Mouse (Mus musculus) forebrain, postnatal 0 days (tissue): ENCODE results near the gene Ttc21b. TPM values are rescaled to one million over a fixed set of nuclear protein-coding genes. Genes with fewer than 3 reads are reported as not detected.

Source experiments
- ATAC-seq: fragments of 200-750 bp; cut with Nextera tagmentation; 2 replicates; pipeline ENCODE4 v1.8.0; 2017; ENCODE audit warnings: mild to moderate bottlenecking, moderate library complexity
- DNase-seq: peaks from one replicate; pipeline ENCODE4 v3.0.0-alpha.2; 2015
- H3K27ac ChIP-seq: fragments of 300-500 bp; sonication (generic); 2 replicates; pipeline ENCODE4 v1.5.1; 2014; ENCODE audit warnings: low read depth, mild to moderate bottlenecking, antibody characterized with exemption, low read length, moderate library complexity, mixed read lengths
- H3K27me3 ChIP-seq: fragments of 300-500 bp; sonication (generic); 2 replicates; pipeline ENCODE4 v1.6.1; 2014; ENCODE audit warnings: mild to moderate bottlenecking, low read length, mixed read lengths; ENCODE audit not compliant: insufficient read depth
- H3K36me3 ChIP-seq: fragments of 300-500 bp; sonication (generic); 2 replicates; pipeline ENCODE4 v1.6.1; 2014; ENCODE audit warnings: mild to moderate bottlenecking, moderate library complexity; ENCODE audit not compliant: insufficient read depth
- H3K4me1 ChIP-seq: fragments of 300-500 bp; sonication (generic); 2 replicates; pipeline ENCODE4 v1.6.1; 2014; ENCODE audit warnings: antibody characterized with exemption; ENCODE audit not compliant: insufficient read depth
- H3K4me2 ChIP-seq: fragments of 300-500 bp; sonication (generic); 2 replicates; pipeline ENCODE4 v1.6.1; 2014; ENCODE audit warnings: low read depth, mild to moderate bottlenecking, moderate library complexity
- H3K4me3 ChIP-seq: fragments of 300-500 bp; sonication (generic); 2 replicates; pipeline ENCODE4 v1.5.1; 2014; ENCODE audit warnings: low read depth, low read length, mixed read lengths
- H3K9ac ChIP-seq: fragments of 300-500 bp; sonication (generic); 2 replicates; pipeline ENCODE4 v1.6.1; 2014; ENCODE audit warnings: mild to moderate bottlenecking
- H3K9me3 ChIP-seq: fragments of 300-500 bp; sonication (generic); 2 replicates; pipeline ENCODE4 v1.6.1; 2016; ENCODE audit warnings: low read length
- CTCF ChIP-seq: sonication (generic); IDR thresholded peaks from 2 replicates; pipeline ENCODE4 v1.5.1; 2016; ENCODE audit warnings: antibody characterized with exemption, control low read depth, low read depth
- WGBS: fragments of 180-500 bp; shearing (Covaris S2); extraction: QIAGEN DNeasy Blood & Tissue Kit; methylation state at CpG from one replicate; pipeline ENCODE4 v1.1.7; 2014; 5-methylcytosine and 5-hydroxymethylcytosine counted together
- polyA plus RNA-seq: library from polyadenylated mRNA; unstranded; fragments of >200 nt; fragmentation: Nextera tagmentation; extraction: Ambion mirVana; gene quantifications from 2 replicates; pipeline ENCODE4 v1.2.1, GENCODE M21; 2015
- total RNA-seq: library from RNA; depleted of rRNA; stranded (reverse); fragments of >200 nt; gene quantifications from 2 replicates; pipeline ENCODE4 v1.2.3, GENCODE M21; 2014; rRNA removed

The Ttc21b gene
- total RNA-seq (14.5 and 15.3 TPM in 2 replicates), polyA plus RNA-seq (4.0 and 6.1 TPM in 2 replicates)

DNA sequence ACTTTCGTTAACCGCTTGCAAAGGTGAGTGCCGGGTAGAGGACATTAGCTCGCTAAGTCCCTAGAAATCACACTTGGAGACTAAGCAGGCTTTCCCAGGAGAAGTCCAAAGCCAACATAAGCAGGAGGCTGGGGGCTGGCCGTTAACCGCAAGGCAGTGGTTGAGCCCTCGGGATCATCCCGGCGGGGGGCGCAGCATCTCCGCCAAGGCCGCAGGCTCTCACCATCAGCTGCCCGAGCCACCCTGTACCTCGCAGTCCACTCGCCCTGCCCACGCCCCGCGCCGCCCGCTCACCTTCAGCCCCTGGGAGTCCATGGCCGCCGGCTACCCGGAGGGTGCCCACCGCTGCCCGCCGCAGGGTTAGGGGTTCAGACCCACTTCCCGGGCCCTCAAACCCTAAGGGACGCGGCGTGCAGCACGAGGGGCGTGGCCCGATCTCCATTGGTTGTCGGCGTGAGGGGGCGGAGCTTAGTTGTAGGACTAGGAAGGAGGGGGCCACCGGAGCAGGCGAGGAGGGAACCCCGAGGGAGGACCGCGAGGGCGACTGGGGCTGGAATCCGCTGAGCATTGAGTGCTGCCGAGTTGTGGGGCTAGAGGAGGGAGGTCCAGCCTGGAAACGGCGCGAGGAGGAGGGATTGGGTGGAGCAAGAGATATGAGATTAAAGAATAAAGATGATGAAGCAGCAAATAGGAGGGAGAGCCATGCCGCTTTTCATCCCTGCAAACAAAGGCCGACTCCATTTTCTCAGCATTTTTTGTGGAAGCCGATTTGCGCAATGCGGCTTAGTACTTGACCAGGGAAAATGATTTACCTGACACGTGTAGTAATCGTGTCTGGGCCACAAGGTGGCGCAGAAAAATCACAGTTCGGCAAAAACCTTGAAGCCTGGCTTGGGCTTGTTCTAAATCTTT is at the start of gene Ttc21b:
TSS of gene Ttc21b (minus strand) at position 398 of the 912 bp plus-strand sequence.
- H3K9me3 ChIP-seq = no peaks in the 10 kb centered on the region
- DNase-seq = peak; percentile 98
- WGBS = under 1% methylated on average over 56 of the region's 56 CpGs

DNA sequence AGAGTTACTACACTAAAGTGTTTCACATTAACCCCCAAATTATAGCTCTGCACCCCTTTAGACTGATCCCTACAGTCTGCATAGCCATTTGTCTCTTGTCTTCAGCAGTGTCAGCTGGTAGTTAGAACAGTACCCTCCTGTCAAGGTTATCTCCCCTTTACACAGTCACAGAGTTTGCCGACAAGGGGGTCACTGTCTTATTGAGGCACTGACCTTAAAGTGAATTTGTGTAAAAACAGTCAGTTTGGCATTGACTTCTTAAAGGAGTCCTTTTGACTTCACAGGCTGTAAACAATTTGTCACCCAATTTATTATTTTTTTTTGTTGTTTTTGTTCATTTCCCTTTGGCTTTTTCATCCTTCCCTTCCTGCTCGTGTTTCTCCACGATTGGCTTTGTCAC is 16.1 kb upstream of the Ttc21b start:
- Histone ChIP-seq H3K9ac (no peak overlapping the region), H3K9me3 (no peaks in the 10 kb centered on the region), H3K4me2 (no peak overlapping the region), H3K27me3 (no peaks in the 10 kb centered on the region), H3K27ac (no peak overlapping the region), H3K4me3 (no peak overlapping the region), H3K36me3 (peaks cover 6% of the 10 kb centered on the region; the same call in 1 of the 2 replicates), H3K4me1 (no peaks in the 10 kb centered on the region)
- no peak for TF ChIP-seq CTCF
- ATAC-seq (no peak), DNase-seq (no peak)
- 82% methylated on average over 3 of the region's 3 CpGs for WGBS

More for the DNA sequence above, at the start of gene Ttc21b:
- Histone ChIP-seq H3K9ac (peak within 1 kb of the TSS; percentile 75), H3K4me2 (peak within 1 kb of the TSS; percentile 71), H3K4me3 (peak within 1 kb of the TSS; percentile 65), H3K4me1 (0 out of 2 replicates have a peak, but pooled peaks cover 12% of the 10 kb centered on the region), H3K27me3 (no peaks in the 10 kb centered on the region), H3K27ac (peak within 1 kb of the TSS; percentile 97), H3K36me3 (peaks cover 2% of the 10 kb centered on the region; the same call in 1 of the 2 replicates)
- peak; percentile 99 for ATAC-seq
- peak; percentile 85 for TF ChIP-seq CTCF

GRCm38 (mm10) chr2:66244013-66244412 is 12.4 kb downstream of the Ttc21b start:
- Histone ChIP-seq H3K4me3 (no peak overlapping the region), H3K9ac (no peak overlapping the region), H3K27me3 (no peaks in the 10 kb centered on the region), H3K4me2 (no peak overlapping the region), H3K36me3 (peaks cover 24% of the 10 kb centered on the region), H3K27ac (no peak overlapping the region), H3K9me3 (no peaks in the 10 kb centered on the region), H3K4me1 (no peaks in the 10 kb centered on the region)
- no peak for DNase-seq
- no peak for TF ChIP-seq CTCF
- no peak for ATAC-seq
- WGBS = 61% methylated on average over 1 of the region's 1 CpGs

- TF ChIP-seq CTCF = no peak
- Histone ChIP-seq H3K4me3 (no peak overlapping the region), H3K27me3 (no peaks in the 10 kb centered on the region), H3K36me3 (peaks cover 29% of the 10 kb centered on the region; the same call in 1 of the 2 replicates), H3K27ac (no peak overlapping the region), H3K4me1 (no peaks in the 10 kb centered on the region), H3K4me2 (no peak overlapping the region), H3K9me3 (no peaks in the 10 kb centered on the region), H3K9ac (no peak overlapping the region)
- no peak for DNase-seq
- WGBS = 98% methylated on average over 1 of the region's 1 CpGs
- ATAC-seq = no peak
These were observed 16.1 kb downstream of the Ttc21b start for GRCm38 (mm10) chr2:66240334-66240733.

DNA sequence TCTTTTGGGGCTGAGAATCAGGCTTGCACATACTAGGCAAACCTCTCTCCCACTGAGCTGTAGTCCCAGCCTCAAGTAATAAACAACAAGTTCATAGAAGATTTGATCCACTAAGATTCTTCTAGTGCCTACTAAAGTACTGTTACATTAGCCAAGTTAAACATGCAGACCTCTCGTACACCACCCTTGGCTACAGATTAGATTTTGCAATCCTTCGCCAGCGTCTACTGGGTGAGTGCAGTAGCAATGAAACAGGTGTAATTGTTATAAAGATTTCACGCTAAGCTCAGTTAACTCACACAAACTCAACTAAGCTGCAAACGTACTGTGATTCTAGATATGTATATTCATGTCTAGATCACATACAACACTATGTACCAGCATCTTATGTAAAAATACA is 17.5 kb downstream of the Ttc21b start:
- Histone ChIP-seq H3K4me1 (no peaks in the 10 kb centered on the region), H3K27ac (no peak overlapping the region), H3K36me3 (peaks cover 31% of the 10 kb centered on the region; the same call in 1 of the 2 replicates), H3K4me2 (no peak overlapping the region), H3K27me3 (no peaks in the 10 kb centered on the region), H3K9ac (no peak overlapping the region), H3K4me3 (no peak overlapping the region), H3K9me3 (no peaks in the 10 kb centered on the region)
- TF ChIP-seq CTCF = no peak
- 95% methylated on average over 5 of the region's 5 CpGs for WGBS
- DNase-seq (no peak), ATAC-seq (no peak)

DNA sequence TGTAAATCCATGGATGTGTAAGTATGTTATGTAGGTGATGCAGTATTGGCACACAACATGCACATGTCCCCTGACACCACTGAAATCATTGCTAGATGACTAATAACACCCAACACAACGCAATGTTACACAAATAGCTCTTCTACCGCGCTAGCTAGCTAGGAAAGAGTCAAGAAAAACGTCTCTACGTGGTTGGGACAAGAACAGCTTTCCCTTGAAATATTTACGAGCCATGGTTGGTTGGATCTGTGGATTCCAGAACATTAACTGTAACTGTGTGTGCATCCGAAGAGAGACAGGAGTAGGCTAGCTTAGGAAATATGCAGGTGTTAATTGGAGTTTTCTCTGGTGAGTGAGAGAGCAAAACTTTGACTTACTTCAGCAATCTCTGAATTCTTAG is 35.5 kb downstream of the Ttc21b start:
- Histone ChIP-seq H3K4me2 (no peak overlapping the region), H3K4me3 (no peak overlapping the region), H3K9ac (no peak overlapping the region), H3K36me3 (peaks cover 26% of the 10 kb centered on the region), H3K9me3 (no peaks in the 10 kb centered on the region), H3K27ac (no peak overlapping the region), H3K4me1 (no peaks in the 10 kb centered on the region), H3K27me3 (no peaks in the 10 kb centered on the region)
- 97% methylated on average over 7 of the region's 7 CpGs for WGBS
- TF ChIP-seq CTCF = no peak
- no peak for DNase-seq
- no peak for ATAC-seq

GRCm38 (mm10) chr2:66209875-66210274 is 46.5 kb downstream of the Ttc21b start:
- Histone ChIP-seq H3K27ac (no peak overlapping the region), H3K27me3 (no peaks in the 10 kb centered on the region), H3K9ac (no peak overlapping the region), H3K4me3 (no peak overlapping the region), H3K9me3 (no peaks in the 10 kb centered on the region), H3K36me3 (peaks cover 42% of the 10 kb centered on the region), H3K4me2 (no peak overlapping the region), H3K4me1 (no peaks in the 10 kb centered on the region)
- TF ChIP-seq CTCF = no peak
- 75% methylated on average over 10 of the region's 10 CpGs for WGBS
- ATAC-seq (no peak), DNase-seq (peak; percentile 24)
